Comparison of ENCODE assay signal across 8 mouse cellular contexts in the genomic region with DNA sequence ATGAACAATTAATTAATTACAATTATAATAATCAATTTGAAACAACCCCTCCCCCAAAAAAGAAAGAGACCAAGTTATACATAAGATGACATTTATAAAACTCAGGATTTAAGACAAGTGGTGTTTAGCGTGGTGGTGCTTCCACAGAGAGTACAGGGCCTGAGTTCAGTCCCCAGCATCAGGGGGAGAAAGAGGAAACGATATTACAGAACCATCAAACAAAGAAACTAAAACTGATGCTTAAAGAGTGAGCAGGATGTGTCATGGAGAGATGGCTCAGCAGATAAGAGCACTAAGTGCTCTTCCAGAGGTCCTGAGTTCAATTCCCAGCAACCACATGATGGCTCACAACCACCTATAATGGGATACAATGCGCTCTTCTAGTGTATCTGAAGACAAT.
"Had no signal": no experiment of that assay in that cellular context is flagged by ENCODE, and none has a peak within 500 bp of the region (broad histone marks: within the 10 kb centered on the region; RNA-seq: fewer than 3 reads in every experiment).

No protein-coding gene starts in this region.

- H3K9me3 ChIP-seq: limb, embryonic 10.5 days; limb, embryonic 13.5 days; liver, embryonic 12.5 days; liver, embryonic 15.5 days; lung, embryonic 15.5 days had no signal

- H3K4me2 ChIP-seq: liver, embryonic 12.5 days; liver, embryonic 15.5 days; lung, embryonic 15.5 days; midbrain, embryonic 11.5 days had no signal

- H3K4me3 ChIP-seq: limb, embryonic 10.5 days; limb, embryonic 13.5 days; liver, embryonic 12.5 days; liver, embryonic 15.5 days; lung, embryonic 15.5 days had no signal

- ATAC-seq: liver, embryonic 12.5 days had no signal

- H3K27ac ChIP-seq: limb, embryonic 10.5 days; liver, embryonic 12.5 days; liver, embryonic 15.5 days had no signal

- DNase-seq: thymus, adult 18-20 months; thymus, postnatal 36 days had no signal

- H3K36me3 ChIP-seq: limb, embryonic 10.5 days; limb, embryonic 13.5 days; liver, embryonic 12.5 days; liver, embryonic 15.5 days; lung, embryonic 15.5 days had no signal

- H3K9ac ChIP-seq: limb, embryonic 13.5 days; liver, embryonic 12.5 days; liver, embryonic 15.5 days; lung, embryonic 15.5 days had no signal

- H3K4me1 ChIP-seq: liver, embryonic 12.5 days; liver, embryonic 15.5 days; lung, embryonic 15.5 days had no signal

- H3K27me3 ChIP-seq: limb, embryonic 13.5 days; liver, embryonic 12.5 days; liver, embryonic 15.5 days; lung, embryonic 15.5 days had no signal
